Mouse (Mus musculus) layer of hippocampus, postnatal 36 days (tissue): ENCODE data around the gene Rtf1. TPM values are rescaled to one million over a fixed set of nuclear protein-coding genes. Genes with fewer than 3 reads are reported as not detected.

Experiments used
- total RNA-seq, 2 experiments: library from RNA; stranded (reverse); gene quantifications; 2 replicates each; pipeline ENCODE4 v1.2.3; 2021

The Rtf1 gene
- total RNA-seq, 2 experiments from 2014 or later: 59.7 to 59.8 TPM

Other genes starting within 250 kb of the Rtf1 start
- 10 to 100 TPM; 18.2 to 18.7 TPM for gene Ino80, start 197.4 kb upstream of the Rtf1 start, total RNA-seq
- under 1 TPM; 0.46 to 0.47 TPM for gene Exd1, start 127.4 kb upstream of the Rtf1 start, total RNA-seq
- 100 to 1,000 TPM; 144 to 146 TPM for gene Chp1, start 127.4 kb upstream of the Rtf1 start, total RNA-seq
- under 1 TPM; 0.60 to 0.83 TPM for gene Nusap1, start 56.8 kb upstream of the Rtf1 start, total RNA-seq
- gene Oip5, start 56.6 kb upstream of the Rtf1 start, total RNA-seq: under 1 TPM; 0.35 to 0.56 TPM
- 10 to 100 TPM; 31.7 to 35.0 TPM for gene Ndufaf1, start 12.2 kb upstream of the Rtf1 start, total RNA-seq
- gene Itpka, start 67.3 kb downstream of the Rtf1 start, total RNA-seq: 100 to 1,000 TPM; 252 to 262 TPM
- 10 to 100 TPM; 11.6 to 13.0 TPM for gene Ltk, start 85.4 kb downstream of the Rtf1 start, total RNA-seq
- gene Rpap1, start 112.5 kb downstream of the Rtf1 start, total RNA-seq: 10 to 100 TPM; 15.1 to 18.3 TPM
- gene Tyro3, start 122.7 kb downstream of the Rtf1 start, total RNA-seq: 10 to 100 TPM; 73.1 to 85.1 TPM
- gene Mga, start 222.2 kb downstream of the Rtf1 start, total RNA-seq: 10 to 100 TPM; 65.6 to 80.5 TPM